Mouse (Mus musculus): ENCODE data around the gene Nkx2-5.

DNA sequence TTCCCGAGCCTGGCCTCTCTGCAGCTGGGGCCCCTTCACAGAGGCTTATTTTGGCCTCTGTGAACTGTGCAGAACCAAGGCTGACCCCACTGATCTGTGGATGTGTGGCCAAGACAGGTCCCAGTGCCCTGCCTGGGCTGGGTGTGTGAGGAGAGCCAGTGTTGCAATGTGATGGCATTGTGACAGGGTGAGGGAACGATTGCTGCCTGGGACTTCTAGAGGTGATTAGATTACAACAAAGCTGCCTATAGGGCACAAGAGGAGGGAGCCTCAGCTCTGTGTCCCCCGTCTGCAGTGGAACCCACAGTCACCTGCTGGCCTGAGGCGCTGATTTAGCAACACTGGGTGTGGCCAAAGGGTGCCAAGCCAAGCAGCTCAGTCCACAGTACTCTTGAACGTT lies 23.9 kb upstream of the Nkx2-5 start:
- TF ChIP-seq POLR2A (IDR thresholded peaks at IDR 0.05; ENCODE audit: borderline replicate concordance, extremely low read depth, insufficient read depth, insufficient read length, poor library complexity, severe bottlenecking), result no peak
- no peak for TF ChIP-seq CTCF (IDR thresholded peaks at IDR 0.05; ENCODE audit: borderline replicate concordance, extremely low read depth, insufficient read depth, insufficient read length)
